Mouse (Mus musculus) G1E-ER4 (cell line): Measurements from ENCODE around the gene Rasgef1b. TPM values are rescaled to one million over a fixed set of nuclear protein-coding genes. Genes with fewer than 3 reads are reported as not detected.

Experiments used
- GATA1 ChIP-seq: IDR thresholded peaks from one replicate; pipeline ENCODE4 v1.8.0; 2012; ENCODE audit warnings: low read length, inconsistent platforms
- polyA plus RNA-seq: library from polyadenylated mRNA; stranded (reverse); fragments of >175 nt; gene quantifications from 2 replicates; pipeline ENCODE4 v1.2.3, GENCODE M21; 2012

Gene Rasgef1b
- polyA plus RNA-seq, 1 experiment = not detected

DNA sequence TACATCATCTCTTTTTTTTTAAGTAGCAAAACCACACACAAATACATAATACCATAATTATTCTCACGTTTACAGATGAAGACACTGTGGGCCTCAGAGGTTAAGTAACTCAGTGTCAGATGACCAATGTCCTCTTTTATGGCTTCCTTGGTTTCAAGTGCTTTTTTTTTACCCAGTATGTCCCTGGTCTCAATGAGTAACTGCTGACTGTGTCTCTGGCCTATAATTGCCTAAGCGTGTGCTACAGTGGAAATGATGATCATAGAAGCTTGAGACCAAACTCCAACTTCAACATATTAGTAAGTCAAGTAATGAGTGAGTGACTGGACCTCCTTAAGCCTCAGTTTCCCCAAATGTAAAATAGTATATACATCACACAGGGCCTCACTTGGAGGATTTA lies 347.2 kb downstream of the Rasgef1b start:
- no peak for TF ChIP-seq GATA1

DNA sequence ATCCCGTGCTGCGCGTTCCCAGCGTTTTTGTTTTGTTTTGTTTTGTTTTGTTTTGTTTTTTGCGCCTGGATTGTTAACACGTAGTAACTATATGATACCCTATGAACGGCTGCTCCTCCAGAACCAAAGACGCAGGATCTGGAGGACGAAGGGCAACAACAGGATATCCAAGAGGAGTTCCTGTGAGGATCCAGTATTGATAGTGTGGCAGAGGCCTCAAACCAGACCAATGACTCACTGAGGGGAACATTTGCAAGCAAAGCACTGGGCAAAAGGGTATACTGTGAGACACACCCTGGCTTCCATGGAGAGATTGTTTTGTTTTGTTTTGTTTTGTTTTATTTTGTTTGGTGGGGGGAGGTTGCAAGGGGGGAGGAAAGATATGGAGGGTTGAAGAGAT lies 348.0 kb downstream of the Rasgef1b start:
- no peak for TF ChIP-seq GATA1

DNA sequence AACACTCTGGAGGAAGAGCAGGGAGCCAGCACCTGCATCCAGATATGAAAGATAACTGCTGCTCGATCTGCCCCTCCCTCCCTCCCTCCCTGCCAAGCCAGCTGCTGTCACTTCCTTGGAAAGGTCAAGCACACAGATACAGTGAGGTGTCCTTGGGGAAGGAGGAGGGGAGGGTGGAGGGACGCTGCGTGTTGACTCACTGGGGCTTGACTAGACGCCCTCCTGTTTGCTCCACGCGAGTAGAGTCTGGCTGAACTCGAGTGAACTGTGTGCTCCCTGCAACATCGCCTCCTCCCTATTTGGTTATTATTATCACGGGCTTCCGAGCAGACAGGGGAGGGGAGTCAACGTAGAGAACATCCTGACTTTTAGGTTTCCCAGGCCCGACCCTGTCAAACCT lies 348.7 kb downstream of the Rasgef1b start:
- TF ChIP-seq GATA1 = no peak

DNA sequence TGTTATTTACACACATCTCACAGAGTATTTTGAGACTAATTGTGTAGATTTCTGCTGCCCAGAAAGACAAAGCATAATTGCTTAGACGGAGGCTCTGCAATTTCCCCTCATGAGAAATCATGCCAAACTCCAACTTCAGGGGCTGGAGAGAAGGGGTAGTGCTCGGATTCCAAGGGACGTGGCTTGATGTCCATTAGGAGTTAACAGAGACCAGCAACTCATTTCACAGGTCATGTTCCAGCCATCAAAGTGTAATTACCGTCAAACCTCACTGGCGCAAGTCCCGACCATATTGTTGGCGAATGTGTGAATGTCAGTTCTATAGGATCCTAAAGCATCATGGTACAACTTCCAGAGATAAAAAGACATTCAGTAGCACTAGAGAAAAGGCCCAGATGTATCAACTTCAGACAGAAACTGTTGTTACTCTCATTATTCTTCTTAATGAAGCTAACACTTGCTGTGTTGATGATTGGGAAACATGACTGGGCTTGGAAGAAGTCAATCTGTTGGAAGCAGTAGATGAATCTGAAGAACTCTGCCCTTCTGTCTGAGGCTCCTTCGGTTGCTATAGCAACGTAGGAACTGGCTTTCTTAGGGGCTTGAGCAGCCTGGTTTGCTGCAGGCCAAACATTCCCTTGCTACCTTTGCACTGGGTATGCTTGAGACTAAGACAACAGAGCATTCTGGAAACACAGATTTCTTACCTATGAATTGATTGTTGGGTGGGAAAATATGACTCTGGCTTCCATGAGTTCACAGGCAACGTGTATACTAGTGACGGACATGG lies 350.2 kb downstream of the Rasgef1b start:
- no peak for TF ChIP-seq GATA1

DNA sequence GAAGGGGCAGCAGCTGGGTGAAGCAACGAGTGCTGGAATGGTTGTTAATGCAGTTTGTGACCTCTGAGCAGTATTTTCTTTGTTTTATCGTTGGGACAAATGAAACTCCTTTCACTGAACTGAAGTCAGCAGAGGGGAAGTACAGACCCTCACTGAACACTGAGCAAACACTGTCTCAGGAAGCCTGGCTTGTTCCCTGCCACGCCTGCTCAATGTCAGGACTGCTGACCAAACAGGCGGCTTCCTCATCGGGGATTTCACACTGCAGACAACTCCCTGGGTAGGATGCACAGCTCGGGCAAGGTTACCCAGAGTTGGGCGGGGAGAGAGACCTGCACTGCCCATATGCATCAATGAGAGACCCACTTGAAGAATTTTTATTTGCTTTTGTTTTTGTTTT lies 353.1 kb downstream of the Rasgef1b start:
- no peak for TF ChIP-seq GATA1

DNA sequence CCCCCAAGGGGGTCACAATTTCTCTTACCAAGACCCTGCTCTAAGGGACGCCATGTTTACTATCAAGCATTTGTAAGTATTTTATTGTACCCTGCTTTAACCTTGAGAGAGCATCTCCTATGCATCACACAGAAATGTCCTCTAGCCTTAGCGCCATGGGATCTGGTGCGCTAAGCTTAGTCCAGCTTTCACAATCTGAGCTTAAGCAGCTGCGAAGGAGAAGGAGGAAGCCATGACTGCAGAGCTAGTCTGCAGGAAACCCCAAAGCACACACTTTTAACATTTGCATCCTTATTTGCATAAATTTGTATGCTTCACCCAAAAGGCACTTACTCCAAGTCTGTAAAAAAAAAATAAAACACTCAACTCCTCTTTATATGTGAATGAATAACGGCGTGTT lies 354.4 kb downstream of the Rasgef1b start:
- no peak for TF ChIP-seq GATA1

DNA sequence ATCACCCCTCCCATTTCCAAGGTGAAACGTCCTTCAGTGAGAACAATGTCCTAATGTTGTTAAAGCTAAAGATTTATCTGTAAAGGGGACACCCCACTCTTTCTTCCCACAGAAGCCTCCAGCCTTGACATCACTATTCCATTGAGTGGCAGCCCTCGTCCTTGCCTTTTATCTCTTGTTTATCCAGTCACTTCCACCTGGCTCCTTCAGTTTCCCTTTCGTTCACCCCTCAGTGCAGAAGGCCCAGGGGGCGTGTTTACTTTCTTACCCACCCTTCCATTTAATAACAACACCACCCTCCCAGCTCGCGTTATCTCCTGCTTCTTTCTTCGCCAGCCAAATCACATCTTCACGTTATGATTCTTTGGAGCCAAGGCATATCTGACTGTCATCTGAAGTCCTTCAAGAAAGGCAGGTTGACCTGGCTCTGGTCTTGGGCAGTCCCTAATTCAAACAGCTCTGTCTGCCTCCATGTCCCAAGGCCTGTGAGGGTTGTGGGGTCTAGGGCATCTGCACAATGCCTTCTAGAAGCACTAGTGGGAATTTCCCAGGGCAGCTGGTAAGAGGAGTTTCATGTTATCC lies 355.2 kb downstream of the Rasgef1b start:
- TF ChIP-seq GATA1 = no peak

DNA sequence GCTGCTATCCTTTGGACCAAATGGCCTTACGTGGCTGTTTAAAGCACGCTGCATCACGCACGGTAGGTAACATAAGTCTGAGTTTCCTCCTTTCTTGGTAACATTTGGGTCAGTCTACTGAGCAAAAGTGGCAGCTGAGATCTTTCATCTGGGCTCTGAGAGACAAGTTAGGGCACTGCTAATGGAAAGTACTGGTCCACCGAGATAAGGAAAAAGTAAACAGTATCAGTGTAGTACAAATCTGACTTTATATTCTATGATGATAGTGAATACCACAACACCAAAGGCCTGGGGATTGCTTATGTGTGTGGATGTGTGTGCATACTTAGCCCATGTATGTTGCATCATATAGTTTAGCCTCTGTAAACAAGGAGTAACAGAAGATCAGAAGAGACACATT lies 358.2 kb downstream of the Rasgef1b start:
- no peak for TF ChIP-seq GATA1

DNA sequence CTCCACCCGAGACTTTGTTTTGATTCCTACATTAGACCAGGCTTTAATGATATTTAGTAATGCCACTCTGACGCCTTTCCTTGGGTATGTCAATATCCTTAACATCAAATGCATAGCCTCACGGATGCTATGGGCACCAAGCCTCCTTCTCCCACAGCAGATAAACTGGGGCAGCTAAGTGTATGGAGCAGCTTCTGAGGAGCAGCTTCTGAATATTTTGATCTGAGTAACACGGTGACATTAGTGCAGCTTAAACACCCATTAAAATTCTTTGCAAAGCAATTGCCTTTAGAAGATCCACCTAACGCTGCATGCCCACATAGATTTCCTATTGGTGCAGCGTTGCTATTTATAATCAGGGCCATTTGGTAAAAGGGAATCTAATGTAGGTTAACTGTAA lies 359.6 kb downstream of the Rasgef1b start:
- TF ChIP-seq GATA1 = no peak

DNA sequence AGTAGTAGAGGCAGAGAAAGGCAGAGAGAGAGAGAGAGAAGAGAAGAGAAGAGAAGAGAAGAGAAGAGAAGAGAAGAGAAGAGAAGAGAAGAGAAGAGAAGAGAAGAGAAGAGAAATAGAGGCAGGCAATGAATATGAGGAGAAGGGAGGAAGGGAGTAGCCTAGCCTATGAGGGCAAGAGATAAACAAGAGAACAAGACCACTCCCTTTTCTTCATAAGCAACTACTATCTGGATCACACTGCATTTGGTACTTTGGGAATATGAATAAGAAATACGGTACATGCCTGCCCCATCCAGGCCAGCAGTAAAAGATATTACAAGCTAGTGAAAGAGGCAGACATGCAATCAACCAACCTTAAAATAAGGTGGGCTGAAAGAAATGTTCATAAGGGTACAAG lies 360.2 kb downstream of the Rasgef1b start:
- TF ChIP-seq GATA1 = no peak

DNA sequence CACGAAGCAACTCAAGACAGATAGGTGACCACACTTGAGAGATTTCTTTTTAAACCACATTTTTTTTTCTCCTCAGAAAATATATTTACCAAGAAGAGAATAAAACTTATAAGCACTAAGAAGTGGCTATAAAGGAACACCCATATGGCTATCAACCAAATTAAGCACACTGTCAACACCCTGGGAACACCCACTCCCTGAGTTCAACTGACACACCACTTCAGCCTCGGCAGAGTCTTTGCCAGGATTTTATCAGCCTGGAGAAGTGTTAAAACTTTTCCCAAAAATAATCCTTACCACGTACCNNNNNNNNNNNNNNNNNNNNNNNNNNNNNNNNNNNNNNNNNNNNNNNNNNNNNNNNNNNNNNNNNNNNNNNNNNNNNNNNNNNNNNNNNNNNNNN lies 368.3 kb downstream of the Rasgef1b start:
- TF ChIP-seq GATA1 = no peak

DNA sequence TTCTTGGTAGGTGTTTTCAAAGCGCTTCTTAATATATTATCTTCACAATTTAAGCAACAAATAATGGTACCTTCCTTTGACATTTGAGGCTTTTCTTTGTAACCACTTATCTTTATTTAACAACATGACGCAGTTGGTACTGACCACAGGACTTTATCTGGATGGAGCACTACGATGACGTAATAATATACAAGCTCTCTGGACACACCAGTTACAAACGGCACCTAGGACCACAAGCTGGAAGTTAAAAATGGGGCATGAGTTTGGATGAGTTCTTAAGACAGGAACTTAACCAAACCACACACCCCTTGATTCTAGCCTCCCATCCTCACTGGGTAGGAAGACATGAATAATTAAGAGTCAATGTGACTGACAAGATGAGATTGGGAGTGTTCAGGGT lies 369.6 kb downstream of the Rasgef1b start:
- TF ChIP-seq GATA1 = no peak

DNA sequence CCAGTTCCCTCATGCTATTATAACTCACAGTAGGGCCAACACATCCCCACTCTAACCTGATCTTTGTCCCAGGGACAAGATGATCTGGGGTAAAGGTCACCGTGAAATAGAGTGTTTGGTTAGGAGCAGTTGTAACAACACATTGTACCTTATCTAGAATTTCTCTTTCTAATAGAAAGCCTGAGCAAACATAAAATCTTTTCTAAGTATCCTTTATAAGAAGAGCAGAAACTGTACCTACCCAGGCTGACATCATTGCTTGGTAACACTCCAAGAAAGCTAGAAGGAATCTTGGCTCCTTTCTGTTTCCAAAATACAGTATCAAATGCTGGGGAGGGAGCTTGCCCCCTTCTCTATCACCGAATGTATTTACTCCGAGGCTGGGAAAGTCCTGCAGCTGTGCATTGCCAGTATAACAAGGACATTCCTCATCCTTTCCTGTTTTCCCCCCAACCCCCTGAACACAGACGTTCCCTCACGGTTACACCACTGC lies 374.2 kb downstream of the Rasgef1b start:
- TF ChIP-seq GATA1 = no peak

DNA sequence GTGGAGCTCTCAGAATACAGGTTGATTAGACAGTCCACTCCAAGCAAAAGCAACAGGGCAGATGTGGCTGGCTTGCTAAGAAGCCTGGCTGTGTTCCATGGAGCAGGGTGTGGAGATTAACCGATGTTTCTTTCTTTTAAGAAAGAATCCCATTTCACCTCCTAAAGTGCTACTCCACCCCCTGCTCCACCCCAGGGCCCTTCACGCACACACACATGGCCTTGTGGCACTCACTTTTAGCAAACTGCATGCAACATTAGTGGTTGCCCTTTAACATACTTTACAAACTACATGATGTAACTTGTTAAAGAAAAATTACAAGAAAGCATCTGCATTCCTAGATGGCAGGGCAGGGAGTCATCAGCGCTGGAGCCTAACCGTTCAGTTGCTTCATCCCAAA lies 378.8 kb downstream of the Rasgef1b start:
- no peak for TF ChIP-seq GATA1

DNA sequence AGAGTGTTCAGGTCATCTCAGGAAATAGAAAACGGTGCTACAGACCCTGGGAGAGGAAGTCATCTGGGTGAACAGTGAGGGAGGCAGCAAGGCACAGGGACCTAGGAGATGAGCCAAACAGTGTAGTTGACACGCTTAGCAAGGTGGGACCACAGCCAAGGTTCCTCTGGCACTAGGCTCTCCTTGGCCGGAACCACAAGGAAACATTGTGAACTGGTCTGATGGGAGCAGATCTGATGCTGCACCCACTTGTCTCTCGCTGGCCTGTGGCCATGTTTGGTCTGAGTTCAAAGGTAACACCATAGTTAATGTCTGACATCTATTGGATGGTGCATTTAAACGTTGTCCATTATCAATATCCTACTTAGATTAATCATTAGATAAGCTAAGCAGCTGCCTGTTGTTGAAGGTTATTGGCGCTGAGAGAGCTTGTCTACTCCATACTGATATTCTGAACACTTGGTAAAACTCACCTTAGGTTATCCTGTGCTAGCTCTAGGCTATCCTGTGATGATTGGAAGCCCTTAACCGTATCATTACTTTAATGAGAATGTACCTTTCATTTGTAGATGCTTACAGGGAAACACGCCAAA lies 380.5 kb downstream of the Rasgef1b start:
- TF ChIP-seq GATA1 = no peak

DNA sequence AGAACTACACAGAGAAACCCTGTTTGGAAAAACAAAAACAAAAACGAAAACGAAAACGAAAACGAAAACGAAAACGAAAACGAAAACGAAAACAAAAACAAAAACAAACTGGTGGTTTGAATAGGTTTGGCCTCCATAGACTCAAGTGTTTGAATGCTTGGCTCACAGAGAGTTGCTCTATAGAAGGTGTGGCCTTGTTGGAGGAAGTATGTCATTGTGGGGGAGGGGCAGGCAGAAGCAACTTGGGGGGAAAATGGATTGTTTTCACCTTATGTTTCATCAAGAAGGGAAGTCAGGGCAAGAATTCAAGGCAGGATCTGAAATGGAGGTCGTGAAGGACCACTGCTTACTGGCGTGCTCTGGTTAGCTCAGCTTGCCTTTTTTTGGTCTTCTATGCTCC lies 386.3 kb downstream of the Rasgef1b start:
- no peak for TF ChIP-seq GATA1

DNA sequence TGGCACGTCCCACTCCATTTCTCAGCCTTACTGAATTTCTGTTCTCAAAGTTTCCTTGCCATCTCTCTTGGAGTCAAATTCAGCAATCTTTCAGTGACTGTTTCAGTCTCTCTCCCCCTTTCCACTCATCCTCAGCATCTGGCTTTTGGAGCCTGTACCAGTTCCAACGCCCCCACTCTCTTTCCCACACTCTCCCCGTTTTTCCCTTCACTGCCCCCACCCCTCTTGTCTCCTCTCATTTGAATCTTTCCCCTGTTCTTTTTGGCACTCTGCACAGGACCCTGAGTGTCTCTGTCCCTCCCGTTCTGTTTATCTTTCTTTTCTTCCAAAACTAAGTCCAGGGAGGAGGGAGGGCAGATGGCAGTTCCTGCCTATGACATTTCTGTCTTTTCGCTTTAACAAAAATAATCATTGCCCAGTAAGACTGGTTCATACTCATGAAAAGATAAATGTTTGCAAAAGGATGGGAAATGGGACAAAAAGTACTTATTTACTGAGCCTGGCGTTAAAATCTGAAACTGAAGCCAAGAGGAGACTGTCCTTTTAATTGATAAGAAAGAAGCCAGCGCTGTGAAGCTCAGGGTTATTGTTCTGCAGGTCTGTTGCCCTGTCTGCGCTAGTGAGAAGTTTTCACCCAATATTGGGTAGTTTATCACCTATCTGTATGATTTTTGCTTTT lies 388.4 kb downstream of the Rasgef1b start:
- TF ChIP-seq GATA1 = no peak
